8 mouse cellular contexts compared by ENCODE assay signal in genomic region chr12:111759176-111760061, GRCm38 (mm10). TPM values are rescaled to one million over a fixed set of nuclear protein-coding genes. Genes with fewer than 3 reads are reported as not detected.
DNase-seq lines count a peak whose midpoint lies in the region; ATAC-seq lines count a peak whose summit lies in the region.

No protein-coding gene starts in this region.

- H3K4me3 ChIP-seq in erythroblast, embryonic 14.5 days (replicated peaks) = peak overlapping the region; percentile 74
- H3K4me3 ChIP-seq in heart, embryonic 16.5 days (ENCODE audit: low read length) = peak overlapping the region; percentile 78

- WGBS in heart, embryonic 16.5 days = under 1% methylated on average over 35 of the region's 35 CpGs

- peaks cover 21% of the 10 kb centered on the region for H3K36me3 ChIP-seq in erythroblast, embryonic 14.5 days (ENCODE audit: control insufficient read depth)
- peaks cover 2% of the 10 kb centered on the region; the same call in 1 of the 2 replicates for H3K36me3 ChIP-seq in heart, embryonic 16.5 days (ENCODE audit: control insufficient read depth, insufficient read depth)

- H3K27ac ChIP-seq in heart, embryonic 16.5 days (ENCODE audit: low read length) = peak overlapping the region; percentile 90

- peaks cover 28% of the 10 kb centered on the region for H3K27me3 ChIP-seq in erythroblast, embryonic 14.5 days (ENCODE audit: control insufficient read depth)
- H3K27me3 ChIP-seq in heart, embryonic 16.5 days (ENCODE audit: control insufficient read depth, insufficient read depth, low read length) = no peaks in the 10 kb centered on the region

- ATAC-seq in heart, embryonic 16.5 days (replicated peaks; ENCODE audit: extremely low read depth, insufficient read depth, low FRiP score) = peak; percentile 59

- peak overlapping the region; percentile 98 for H3K4me2 ChIP-seq in heart, embryonic 16.5 days (ENCODE audit: low read depth, low read length)

- H3K9me3 ChIP-seq in erythroblast, embryonic 14.5 days (ENCODE audit: control insufficient read depth, low read length) = no peaks in the 10 kb centered on the region
- no peaks in the 10 kb centered on the region for H3K9me3 ChIP-seq in heart, embryonic 16.5 days (replicated peaks; ENCODE audit: control insufficient read depth, low read length)

- H3K4me1 ChIP-seq in erythroblast, embryonic 14.5 days (ENCODE audit: control insufficient read depth) = peaks cover 61% of the 10 kb centered on the region
- H3K4me1 ChIP-seq in heart, embryonic 16.5 days (ENCODE audit: control insufficient read depth, insufficient read depth, low read length) = peaks cover 22% of the 10 kb centered on the region

- DNase-seq in adrenal gland, adult (ENCODE audit: inconsistent age in 2 of 2, low spot score in 1 of 2) = peak; percentile 70 to 86
- DNase-seq in adrenal gland, postnatal 4 days (ENCODE audit: low spot score in 2 of 2) = no peak
- DNase-seq in brain, adult 2 months (ENCODE audit: low read depth, low spot score) = peak; percentile 71
- DNase-seq in kidney, postnatal 14 days = peak; percentile 68
- peak; percentile 91 for DNase-seq in lung, postnatal 10 days
- peak; percentile 68 for DNase-seq in retina, embryonic 14.5 days (ENCODE audit: low spot score)

- H3K9ac ChIP-seq in heart, embryonic 16.5 days (ENCODE audit: low read length) = peak overlapping the region; percentile 96

RNA-seq across cellular contexts. Expression of gene Klc1, which starts 0.8 kb away (rescaled TPM):
- 100 to 1,000 TPM; 128 to 142 TPM for total RNA-seq in adrenal gland, postnatal 4 days (2021)
- polyA plus RNA-seq in erythroblast, embryonic 14.5 days (2012) = 2.9 and 3.9 TPM in 2 replicates
- polyA plus RNA-seq in heart, embryonic 16.5 days (2015; fragmentation: Nextera tagmentation; extraction: Ambion mirVana) = 125 and 134 TPM in 2 replicates

RNA-seq across cellular contexts. Expression of gene Apopt1, which starts 46.4 kb away (rescaled TPM):
- total RNA-seq in adrenal gland, postnatal 4 days (2021) = 10 to 100 TPM; 65.4 to 70.1 TPM
- 7.8 and 8.4 TPM in 2 replicates for polyA plus RNA-seq in erythroblast, embryonic 14.5 days (2012)
- 40.2 and 43.9 TPM in 2 replicates for polyA plus RNA-seq in heart, embryonic 16.5 days (2015; fragmentation: Nextera tagmentation; extraction: Ambion mirVana)

RNA-seq across cellular contexts. Expression of gene Bag5, which starts 46.4 kb away (rescaled TPM):
- total RNA-seq in adrenal gland, postnatal 4 days (2021) = 10 to 100 TPM; 35.8 to 37.0 TPM
- 0.63 and 1.1 TPM in 2 replicates for polyA plus RNA-seq in erythroblast, embryonic 14.5 days (2012)
- 40.9 and 42.9 TPM in 2 replicates for polyA plus RNA-seq in heart, embryonic 16.5 days (2015; fragmentation: Nextera tagmentation; extraction: Ambion mirVana)

RNA-seq across cellular contexts. Expression of gene Xrcc3, which starts 54.3 kb away (rescaled TPM):
- total RNA-seq in adrenal gland, postnatal 4 days (2021) = 10 to 100 TPM; 19.2 to 22.5 TPM
- polyA plus RNA-seq in erythroblast, embryonic 14.5 days (2012) = 0.85 and 1.6 TPM in 2 replicates
- polyA plus RNA-seq in heart, embryonic 16.5 days (2015; fragmentation: Nextera tagmentation; extraction: Ambion mirVana) = 5.6 and 6.7 TPM in 2 replicates

RNA-seq across cellular contexts. Expression of gene Zfyve21, which starts 54.6 kb away (rescaled TPM):
- total RNA-seq in adrenal gland, postnatal 4 days (2021) = 10 to 100 TPM; 68.3 to 74.4 TPM
- 1.7 TPM in 2 replicates for polyA plus RNA-seq in erythroblast, embryonic 14.5 days (2012)
- polyA plus RNA-seq in heart, embryonic 16.5 days (2015; fragmentation: Nextera tagmentation; extraction: Ambion mirVana) = 111 and 124 TPM in 2 replicates

Comparison
In these comparisons a context has a peak if more than half of its experiments do, and no peak if none do; other contexts are left out.
1. DNase-seq: peak in adrenal gland, adult (2 of 2), brain, adult 2 months (single experiment), kidney, postnatal 14 days (single experiment), lung, postnatal 10 days (single experiment) and retina, embryonic 14.5 days (single experiment); none in adrenal gland, postnatal 4 days (0 of 2).
2. RNA of gene Klc1, which starts 0.8 kb away (polyA plus RNA-seq): 125 to 134 TPM in heart, embryonic 16.5 days; 2.9 to 3.9 TPM in erythroblast, embryonic 14.5 days; every median in the first group is over 10 times any median in the second.
3. RNA of gene Bag5, which starts 46.4 kb away (polyA plus RNA-seq): 40.9 to 42.9 TPM in heart, embryonic 16.5 days; 0.63 to 1.1 TPM in erythroblast, embryonic 14.5 days; every median in the first group is over 10 times any median in the second.